Mouse (Mus musculus): Measurements from ENCODE around the gene Cyp26b1. TPM values are rescaled to one million over a fixed set of nuclear protein-coding genes. Genes with fewer than 3 reads are reported as not detected.

The Cyp26b1 gene
- total and polyA plus RNA-seq, 2 experiments from 2014 or later = 0.46 TPM; not detected in 1

- no peaks in the 10 kb centered on the region for H3K9me3 ChIP-seq (replicated peaks; ENCODE audit: control insufficient read depth, low read length)
- H3K27ac ChIP-seq (ENCODE audit: low read depth) = no peak overlapping the region
- no peak overlapping the region for H3K4me3 ChIP-seq (ENCODE audit: low read depth, low read length)
- no peak overlapping the region for H3K4me2 ChIP-seq (ENCODE audit: low read depth, low read length)
- TF ChIP-seq EP300 (IDR thresholded peaks at IDR 0.05; ENCODE audit: low read depth) (no peak), CTCF (IDR thresholded peaks at IDR 0.05; ENCODE audit: low read depth) (no peak)
- 79% methylated on average over 5 of the region's 5 CpGs for WGBS
- DNase-seq (ENCODE audit: low spot score) (no peak), ATAC-seq (ENCODE audit: insufficient read depth, low read depth) (no peak)
- no peak overlapping the region for H3K9ac ChIP-seq (replicated peaks; ENCODE audit: low read depth, low read length)
- H3K4me1 ChIP-seq (ENCODE audit: control insufficient read depth, insufficient read depth) = no peaks in the 10 kb centered on the region
- H3K36me3 ChIP-seq (replicated peaks; ENCODE audit: control insufficient read depth, insufficient read depth, low read length) = no peaks in the 10 kb centered on the region
- H3K27me3 ChIP-seq (ENCODE audit: control insufficient read depth, insufficient read depth, low read length) = no peaks in the 10 kb centered on the region
These were observed 35.1 kb upstream of the Cyp26b1 start for GRCm38 (mm10) chr6:84628831-84629230.

- DNase-seq (ENCODE audit: low spot score) = no peak
- H3K9ac ChIP-seq (replicated peaks; ENCODE audit: low read depth, low read length) = no peak overlapping the region
These were observed 32.7 kb upstream of the Cyp26b1 start for GRCm38 (mm10) chr6:84626398-84626797.

GRCm38 (mm10) chr6:84619166-84619565 is 25.5 kb upstream of the Cyp26b1 start:
- Histone ChIP-seq H3K9ac (replicated peaks; ENCODE audit: low read depth, low read length) (no peak overlapping the region), H3K4me1 (ENCODE audit: control insufficient read depth, insufficient read depth) (no peaks in the 10 kb centered on the region), H3K4me2 (ENCODE audit: low read depth, low read length) (no peak overlapping the region), H3K36me3 (replicated peaks; ENCODE audit: control insufficient read depth, insufficient read depth, low read length) (peaks cover 16% of the 10 kb centered on the region; the same call in 1 of the 2 replicates), H3K9me3 (replicated peaks; ENCODE audit: control insufficient read depth, low read length) (no peaks in the 10 kb centered on the region), H3K27ac (ENCODE audit: low read depth) (no peak overlapping the region), H3K4me3 (ENCODE audit: low read depth, low read length) (no peak overlapping the region), H3K27me3 (ENCODE audit: control insufficient read depth, insufficient read depth, low read length) (no peaks in the 10 kb centered on the region)
- 85% methylated on average over 6 of the region's 6 CpGs for WGBS
- TF ChIP-seq EP300 (IDR thresholded peaks at IDR 0.05; ENCODE audit: low read depth) (no peak), CTCF (IDR thresholded peaks at IDR 0.05; ENCODE audit: low read depth) (no peak)
- DNase-seq (ENCODE audit: low spot score) = no peak
- ATAC-seq (ENCODE audit: insufficient read depth, low read depth) = no peak

More at GRCm38 (mm10) chr6:84626398-84626797, 32.7 kb upstream of the Cyp26b1 start:
- H3K9me3 ChIP-seq (replicated peaks; ENCODE audit: control insufficient read depth, low read length) = no peaks in the 10 kb centered on the region
- no peak for TF ChIP-seq EP300 (IDR thresholded peaks at IDR 0.05; ENCODE audit: low read depth)
- no peak for TF ChIP-seq CTCF (IDR thresholded peaks at IDR 0.05; ENCODE audit: low read depth)
- H3K27ac ChIP-seq (ENCODE audit: low read depth) = no peak overlapping the region
- no peaks in the 10 kb centered on the region for H3K4me1 ChIP-seq (ENCODE audit: control insufficient read depth, insufficient read depth)
- H3K4me3 ChIP-seq (ENCODE audit: low read depth, low read length) = no peak overlapping the region
- no peaks in the 10 kb centered on the region for H3K36me3 ChIP-seq (replicated peaks; ENCODE audit: control insufficient read depth, insufficient read depth, low read length)
- ATAC-seq (ENCODE audit: insufficient read depth, low read depth) = no peak
- H3K4me2 ChIP-seq (ENCODE audit: low read depth, low read length) = no peak overlapping the region
- WGBS = 80% methylated on average over 2 of the region's 2 CpGs
- H3K27me3 ChIP-seq (ENCODE audit: control insufficient read depth, insufficient read depth, low read length) = no peaks in the 10 kb centered on the region

DNA sequence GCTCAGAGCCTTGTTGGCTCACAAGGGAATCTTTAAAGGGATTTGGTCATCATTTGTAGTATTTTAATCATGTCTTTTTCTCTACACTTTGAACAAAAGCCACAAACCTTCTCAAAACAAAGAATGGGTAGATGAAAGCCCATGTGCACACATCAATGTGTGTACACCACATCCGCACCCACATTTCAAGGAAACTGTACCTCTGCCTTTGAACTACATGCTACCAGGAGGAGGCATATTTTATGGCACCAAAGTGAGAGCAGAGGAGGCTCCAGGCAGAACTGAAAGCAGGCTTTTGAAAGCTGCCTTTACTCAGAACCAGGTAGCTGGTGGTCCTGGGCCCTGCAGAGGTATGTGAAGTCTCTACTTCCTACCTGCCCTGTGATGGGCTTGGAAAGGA is 23.3 kb upstream of the Cyp26b1 start:
- 94% methylated on average over 1 of the region's 1 CpGs for WGBS
- no peak overlapping the region for H3K4me2 ChIP-seq (ENCODE audit: low read depth, low read length)
- H3K4me1 ChIP-seq (ENCODE audit: control insufficient read depth, insufficient read depth) = no peaks in the 10 kb centered on the region
- H3K9ac ChIP-seq (replicated peaks; ENCODE audit: low read depth, low read length) = no peak overlapping the region
- no peaks in the 10 kb centered on the region for H3K27me3 ChIP-seq (ENCODE audit: control insufficient read depth, insufficient read depth, low read length)
- H3K4me3 ChIP-seq (ENCODE audit: low read depth, low read length) = no peak overlapping the region
- H3K36me3 ChIP-seq (replicated peaks; ENCODE audit: control insufficient read depth, insufficient read depth, low read length) = peaks cover 16% of the 10 kb centered on the region; the same call in 1 of the 2 replicates
- no peak for TF ChIP-seq EP300 (IDR thresholded peaks at IDR 0.05; ENCODE audit: low read depth)
- no peak for DNase-seq (ENCODE audit: low spot score)
- ATAC-seq (ENCODE audit: insufficient read depth, low read depth) = no peak
- H3K9me3 ChIP-seq (replicated peaks; ENCODE audit: control insufficient read depth, low read length) = no peaks in the 10 kb centered on the region
- no peak overlapping the region for H3K27ac ChIP-seq (ENCODE audit: low read depth)

- Histone ChIP-seq H3K27ac (ENCODE audit: low read depth) (no peak overlapping the region), H3K27me3 (ENCODE audit: control insufficient read depth, insufficient read depth, low read length) (no peaks in the 10 kb centered on the region), H3K36me3 (replicated peaks; ENCODE audit: control insufficient read depth, insufficient read depth, low read length) (peaks cover 16% of the 10 kb centered on the region; the same call in 1 of the 2 replicates), H3K9ac (replicated peaks; ENCODE audit: low read depth, low read length) (no peak overlapping the region), H3K9me3 (replicated peaks; ENCODE audit: control insufficient read depth, low read length) (no peaks in the 10 kb centered on the region), H3K4me3 (ENCODE audit: low read depth, low read length) (no peak overlapping the region), H3K4me2 (ENCODE audit: low read depth, low read length) (no peak overlapping the region), H3K4me1 (ENCODE audit: control insufficient read depth, insufficient read depth) (no peaks in the 10 kb centered on the region)
- DNase-seq (ENCODE audit: low spot score) (no peak), ATAC-seq (ENCODE audit: insufficient read depth, low read depth) (no peak)
- no peak for TF ChIP-seq EP300 (IDR thresholded peaks at IDR 0.05; ENCODE audit: low read depth)
- TF ChIP-seq CTCF (IDR thresholded peaks at IDR 0.05; ENCODE audit: low read depth) = no peak
- 78% methylated on average over 1 of the region's 1 CpGs for WGBS
These were observed 22.9 kb upstream of the Cyp26b1 start for GRCm38 (mm10) chr6:84616586-84616985.

DNA sequence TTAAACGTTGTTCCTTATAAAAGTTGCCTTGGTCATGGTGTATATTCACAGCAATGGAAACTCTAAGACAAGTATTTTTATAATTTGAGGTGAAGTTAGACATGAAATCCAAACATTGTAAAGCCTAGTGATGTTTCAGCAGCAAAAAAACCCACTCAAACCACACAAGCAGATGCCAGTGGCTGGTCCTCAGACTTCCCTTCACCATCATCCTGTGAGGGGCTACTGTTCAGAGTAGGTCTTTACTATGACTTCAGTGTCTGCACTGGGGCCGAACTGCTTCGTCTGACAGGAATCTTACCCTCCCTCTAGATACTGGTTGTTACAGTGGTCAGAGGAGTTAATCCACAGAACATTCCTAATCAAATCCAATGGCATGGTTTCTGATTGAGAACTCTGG is 19.9 kb upstream of the Cyp26b1 start:
- no peaks in the 10 kb centered on the region for H3K4me1 ChIP-seq (ENCODE audit: control insufficient read depth, insufficient read depth)
- H3K27me3 ChIP-seq (ENCODE audit: control insufficient read depth, insufficient read depth, low read length) = no peaks in the 10 kb centered on the region
- H3K9ac ChIP-seq (replicated peaks; ENCODE audit: low read depth, low read length) = no peak overlapping the region
- WGBS = 83% methylated on average over 3 of the region's 3 CpGs
- H3K36me3 ChIP-seq (replicated peaks; ENCODE audit: control insufficient read depth, insufficient read depth, low read length) = no peaks in the 10 kb centered on the region
- H3K4me2 ChIP-seq (ENCODE audit: low read depth, low read length) = no peak overlapping the region
- no peak for TF ChIP-seq EP300 (IDR thresholded peaks at IDR 0.05; ENCODE audit: low read depth)
- TF ChIP-seq CTCF (IDR thresholded peaks at IDR 0.05; ENCODE audit: low read depth) = no peak
- no peak overlapping the region for H3K4me3 ChIP-seq (ENCODE audit: low read depth, low read length)
- DNase-seq (ENCODE audit: low spot score) = no peak
- no peak for ATAC-seq (ENCODE audit: insufficient read depth, low read depth)
- H3K9me3 ChIP-seq (replicated peaks; ENCODE audit: control insufficient read depth, low read length) = no peaks in the 10 kb centered on the region
- no peak overlapping the region for H3K27ac ChIP-seq (ENCODE audit: low read depth)

All from heart, postnatal 0 days (tissue).